21 mouse cellular contexts compared by ENCODE assay signal in the genomic region with DNA sequence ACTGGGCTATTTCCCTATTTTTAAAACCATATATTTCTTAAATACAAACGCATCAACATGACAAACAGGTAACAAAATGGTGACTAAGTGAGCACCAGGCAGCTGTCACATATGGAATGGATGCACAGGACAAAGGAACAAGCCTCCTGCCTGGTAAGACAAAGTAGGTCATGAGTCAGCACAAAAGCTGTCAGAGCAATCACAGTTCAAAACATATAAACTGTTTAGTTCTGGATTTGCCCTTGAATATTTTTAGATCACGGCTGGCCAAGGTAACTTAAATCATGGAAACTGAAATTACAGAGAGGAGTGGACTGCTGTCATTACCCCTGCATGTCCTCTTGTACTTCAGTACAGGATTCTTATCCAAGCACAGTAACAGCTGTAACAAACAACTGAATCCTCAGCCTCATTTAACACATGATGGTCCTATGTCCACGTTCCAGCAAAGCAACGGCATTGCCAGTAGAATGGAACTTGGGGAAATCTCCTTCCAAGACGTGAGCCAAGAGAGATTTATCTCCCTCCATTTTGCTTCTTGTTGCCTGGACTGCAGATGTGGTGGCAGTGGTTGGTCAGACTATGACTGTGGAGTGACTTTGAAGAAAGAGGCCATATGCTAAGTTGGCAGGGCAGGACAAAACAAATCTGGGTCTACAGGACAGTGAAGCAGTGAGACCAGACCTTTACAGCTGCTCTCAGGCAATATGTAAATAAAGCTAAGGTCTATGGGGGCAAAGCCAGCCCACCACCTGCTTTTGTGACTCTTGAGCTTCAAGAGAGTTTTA.
A peak's percentile ranks its signal among the peaks of the same experiment; 100 is the strongest.
DNase-seq lines count a peak whose midpoint lies in the region; ATAC-seq and TF ChIP-seq lines count a peak whose summit lies in the region.
"Had no signal": no experiment of that assay in that cellular context is flagged by ENCODE, and none has a peak within 500 bp of the region (broad histone marks: within the 10 kb centered on the region; RNA-seq: fewer than 3 reads in every experiment).

No protein-coding gene starts in this region.

- H3K36me3 ChIP-seq in lung, embryonic 15.5 days: no peaks in the 10 kb centered on the region
- H3K36me3 ChIP-seq in stomach, postnatal 0 days (ENCODE audit: control insufficient read depth, insufficient read depth, low read length): no peaks in the 10 kb centered on the region
- no peaks in the 10 kb centered on the region for H3K36me3 ChIP-seq in thymus, adult 2 months (ENCODE audit: control insufficient read depth, insufficient read depth, low read length)
- H3K36me3 ChIP-seq: embryonic facial prominence, embryonic 15.5 days; hindbrain, embryonic 10.5 days; kidney, embryonic 15.5 days; limb, embryonic 15.5 days; liver, embryonic 15.5 days; midbrain, embryonic 12.5 days; neural tube, embryonic 12.5 days had no signal

- peak overlapping the region; percentile 20; the same call in 1 of the 2 replicates for H3K27ac ChIP-seq in lung, embryonic 15.5 days
- peak overlapping the region; percentile 65 for H3K27ac ChIP-seq in stomach, postnatal 0 days (replicated peaks)
- no peak overlapping the region for H3K27ac ChIP-seq in thymus, adult 2 months (ENCODE audit: control insufficient read depth, insufficient read depth, low read length)
- H3K27ac ChIP-seq: embryonic facial prominence, embryonic 15.5 days; hindbrain, embryonic 10.5 days; limb, embryonic 15.5 days; liver, embryonic 15.5 days; midbrain, embryonic 12.5 days; neural tube, embryonic 12.5 days had no signal

- TF ChIP-seq CTCF in stomach, postnatal 0 days (IDR thresholded peaks at IDR 0.05; ENCODE audit: low read depth): no peak
- TF ChIP-seq CTCF in thymus, adult 2 months (IDR thresholded peaks at IDR 0.05; ENCODE audit: borderline replicate concordance, control insufficient read depth, extremely low read depth, insufficient read depth, low read length, poor library complexity): no peak

- H3K4me2 ChIP-seq in lung, embryonic 15.5 days: no peak overlapping the region
- no peak overlapping the region for H3K4me2 ChIP-seq in stomach, postnatal 0 days (replicated peaks; ENCODE audit: low read depth)
- H3K4me2 ChIP-seq: embryonic facial prominence, embryonic 15.5 days; heart, embryonic 11.5 days; kidney, embryonic 15.5 days; limb, embryonic 15.5 days; liver, embryonic 15.5 days; midbrain, embryonic 12.5 days; neural tube, embryonic 12.5 days had no signal

- no peak for TF ChIP-seq EP300 in stomach, postnatal 0 days (optimal IDR thresholded peaks at IDR 0.05)

- WGBS in lung, embryonic 15.5 days: 47% methylated on average over 5 of the region's 5 CpGs
- 42% methylated on average over 5 of the region's 5 CpGs for WGBS in stomach, postnatal 0 days
- 81% methylated on average over 5 of the region's 5 CpGs for WGBS in thymus, adult 2 months

- H3K4me1 ChIP-seq in lung, embryonic 15.5 days: peaks cover 36% of the 10 kb centered on the region
- H3K4me1 ChIP-seq in stomach, postnatal 0 days (replicated peaks; ENCODE audit: control insufficient read depth, insufficient read depth): 0 out of 2 replicates have a peak, but pooled peaks cover 2% of the 10 kb centered on the region
- H3K4me1 ChIP-seq in thymus, adult 2 months (replicated peaks; ENCODE audit: control insufficient read depth, insufficient read depth, low read length): no peaks in the 10 kb centered on the region
- H3K4me1 ChIP-seq: liver, embryonic 15.5 days had no signal

- TF ChIP-seq POLR2A in thymus, adult 2 months (IDR thresholded peaks at IDR 0.05; ENCODE audit: control insufficient read depth, extremely low read depth, insufficient read depth, low read length, poor library complexity): no peak

- intact Hi-C loops in heart, postnatal 10 days (cut with DNase I): no loop called here

- no peak overlapping the region for H3K9ac ChIP-seq in lung, embryonic 15.5 days
- no peak overlapping the region for H3K9ac ChIP-seq in stomach, postnatal 0 days (ENCODE audit: low read length)
- H3K9ac ChIP-seq: embryonic facial prominence, embryonic 15.5 days; kidney, embryonic 15.5 days; limb, embryonic 15.5 days; liver, embryonic 15.5 days; midbrain, embryonic 12.5 days; neural tube, embryonic 12.5 days had no signal

- H3K27me3 ChIP-seq in lung, embryonic 15.5 days: no peaks in the 10 kb centered on the region
- H3K27me3 ChIP-seq in stomach, postnatal 0 days (ENCODE audit: control insufficient read depth, insufficient read depth, low read length): no peaks in the 10 kb centered on the region
- H3K27me3 ChIP-seq in thymus, adult 2 months (ENCODE audit: control insufficient read depth, insufficient read depth, low read length): no peaks in the 10 kb centered on the region
- H3K27me3 ChIP-seq: embryonic facial prominence, embryonic 15.5 days; kidney, embryonic 15.5 days; limb, embryonic 15.5 days; liver, embryonic 15.5 days; midbrain, embryonic 12.5 days; neural tube, embryonic 12.5 days; Patski had no signal

- peak; percentile 22 to 31 for DNase-seq in heart, postnatal 10 days
- DNase-seq in heart, adult 9 months (ENCODE audit: low spot score in 2 of 2): no peak
- no peak for DNase-seq in lung, postnatal 25 days (ENCODE audit: low spot score)
- DNase-seq in retina, postnatal 1 day: peak; percentile 52
- DNase-seq in stomach, postnatal 0 days (ENCODE audit: low spot score): no peak
- no peak for DNase-seq in thymus, adult 2 months
- DNase-seq: cerebellum, adult 18-20 months; cerebellum, postnatal 36 days; layer of hippocampus, postnatal 36 days had no signal

- no peaks in the 10 kb centered on the region for H3K9me3 ChIP-seq in lung, embryonic 15.5 days
- no peaks in the 10 kb centered on the region for H3K9me3 ChIP-seq in stomach, postnatal 0 days (ENCODE audit: control insufficient read depth, low read length)
- H3K9me3 ChIP-seq: embryonic facial prominence, embryonic 15.5 days; hindbrain, embryonic 10.5 days; kidney, embryonic 15.5 days; limb, embryonic 15.5 days; liver, embryonic 15.5 days; midbrain, embryonic 12.5 days; neural tube, embryonic 12.5 days had no signal

- no peak overlapping the region for H3K4me3 ChIP-seq in lung, embryonic 15.5 days
- no peak overlapping the region for H3K4me3 ChIP-seq in stomach, postnatal 0 days (ENCODE audit: low read depth, low read length)
- no peak overlapping the region for H3K4me3 ChIP-seq in thymus, adult 2 months (ENCODE audit: control insufficient read depth, insufficient read depth, low read length)
- H3K4me3 ChIP-seq: embryonic facial prominence, embryonic 15.5 days; hindbrain, embryonic 10.5 days; kidney, embryonic 15.5 days; limb, embryonic 15.5 days; liver, embryonic 15.5 days; midbrain, embryonic 12.5 days; neural tube, embryonic 12.5 days had no signal

- peak; percentile 33; the same call in 1 of the 2 replicates for ATAC-seq in lung, embryonic 15.5 days (ENCODE audit: borderline replicate concordance, extremely low read depth, low FRiP score, low TSS enrichment)
- ATAC-seq in stomach, postnatal 0 days (ENCODE audit: low FRiP score, low TSS enrichment): peak; percentile 40; the same call in 1 of the 2 replicates
- ATAC-seq: forebrain, embryonic 16.5 days; intestine, embryonic 16.5 days; Patski had no signal

Comparison
In these comparisons a context has a peak if more than half of its experiments do, and no peak if none do; other contexts are left out.
1. DNase-seq: peak in heart, postnatal 10 days (2 of 2) and retina, postnatal 1 day (single experiment); none in heart, adult 9 months (0 of 2), lung, postnatal 25 days (single experiment), stomach, postnatal 0 days (single experiment) and thymus, adult 2 months (single experiment).